Mouse (Mus musculus): Measurements from ENCODE around the gene Baiap2l1. TPM values are rescaled to one million over a fixed set of nuclear protein-coding genes. Genes with fewer than 3 reads are reported as not detected.

Gene Baiap2l1
- total RNA-seq, 2 experiments from 2014 or later, result 0.13 to 0.53 TPM

GRCm38 (mm10) chr5:144276898-144277630, 80.8 kb downstream of the Baiap2l1 start:
- TF ChIP-seq CTCF (IDR thresholded peaks at IDR 0.05), result no peak
- no peak for DNase-seq
- H3K4me3 ChIP-seq, result no peak overlapping the region
- intact Hi-C loops (cut with DNase I), result loop anchor here (1.0 kb wide), 1 partner anchor 21 kb away; no protein-coding TSS in a partner anchor
- H3K27ac ChIP-seq, result no peak overlapping the region

- TF ChIP-seq CTCF (IDR thresholded peaks at IDR 0.05), result no peak
- Histone ChIP-seq H3K27ac (peak overlapping the region; percentile 25; the same call in 1 of the 2 replicates), H3K4me3 (peak overlapping the region; percentile 23; the same call in 1 of the 2 replicates)
- intact Hi-C loops (cut with DNase I), result no loop called here
- peak; percentile 37 for DNase-seq
These were observed 83.0 kb downstream of the Baiap2l1 start for GRCm38 (mm10) chr5:144274904-144275303.

- Histone ChIP-seq H3K27ac (no peak overlapping the region), H3K4me3 (no peak overlapping the region)
- no peak for DNase-seq
- intact Hi-C loops (cut with DNase I), result no loop called here
- no peak for TF ChIP-seq CTCF (IDR thresholded peaks at IDR 0.05)
These were observed 86.1 kb downstream of the Baiap2l1 start for GRCm38 (mm10) chr5:144271772-144272171.

- no peak for TF ChIP-seq CTCF (IDR thresholded peaks at IDR 0.05)
- Histone ChIP-seq H3K27ac (no peak overlapping the region), H3K4me3 (no peak overlapping the region)
- DNase-seq, result no peak
- intact Hi-C loops (cut with DNase I), result no loop called here
These were observed 86.8 kb downstream of the Baiap2l1 start for GRCm38 (mm10) chr5:144271118-144271517.

GRCm38 (mm10) chr5:144270420-144270819, 87.5 kb downstream of the Baiap2l1 start:
- intact Hi-C loops (cut with DNase I), result no loop called here
- TF ChIP-seq CTCF (IDR thresholded peaks at IDR 0.05), result no peak
- Histone ChIP-seq H3K27ac (no peak overlapping the region), H3K4me3 (no peak overlapping the region)
- DNase-seq, result no peak

GRCm38 (mm10) chr5:144269926-144270325, 88.0 kb downstream of the Baiap2l1 start:
- no peak for DNase-seq
- Histone ChIP-seq H3K27ac (no peak overlapping the region), H3K4me3 (no peak overlapping the region)
- intact Hi-C loops (cut with DNase I), result loop anchor here (5.0 kb wide), 1 partner anchor 112 kb away; no protein-coding TSS in a partner anchor
- no peak for TF ChIP-seq CTCF (IDR thresholded peaks at IDR 0.05)

GRCm38 (mm10) chr5:144267535-144268241, 90.2 kb downstream of the Baiap2l1 start:
- Histone ChIP-seq H3K4me3 (no peak overlapping the region), H3K27ac (no peak overlapping the region)
- TF ChIP-seq CTCF (IDR thresholded peaks at IDR 0.05), result peak; percentile 58
- DNase-seq, result peak; percentile 56
- intact Hi-C loops (cut with DNase I), result loop anchor here (5.0 kb wide), 1 partner anchor 115 kb away; no protein-coding TSS in a partner anchor

- Histone ChIP-seq H3K27ac (no peak overlapping the region), H3K4me3 (no peak overlapping the region)
- intact Hi-C loops (cut with DNase I), result no loop called here
- DNase-seq, result no peak
- TF ChIP-seq CTCF (IDR thresholded peaks at IDR 0.05), result no peak
These were observed 94.4 kb downstream of the Baiap2l1 start for GRCm38 (mm10) chr5:144263496-144263895.

GRCm38 (mm10) chr5:144263082-144263481, 94.8 kb downstream of the Baiap2l1 start:
- H3K4me3 ChIP-seq, result no peak overlapping the region
- intact Hi-C loops (cut with DNase I), result no loop called here
- DNase-seq, result no peak
- no peak for TF ChIP-seq CTCF (IDR thresholded peaks at IDR 0.05)
- H3K27ac ChIP-seq, result no peak overlapping the region

- no peak for DNase-seq
- TF ChIP-seq CTCF (IDR thresholded peaks at IDR 0.05), result no peak
- no peak overlapping the region for H3K27ac ChIP-seq
- intact Hi-C loops (cut with DNase I), result no loop called here
- no peak overlapping the region for H3K4me3 ChIP-seq
These were observed 96.1 kb downstream of the Baiap2l1 start for GRCm38 (mm10) chr5:144261829-144262228.

GRCm38 (mm10) chr5:144261309-144261708, 96.6 kb downstream of the Baiap2l1 start:
- no peak for DNase-seq
- Histone ChIP-seq H3K4me3 (no peak overlapping the region), H3K27ac (no peak overlapping the region)
- intact Hi-C loops (cut with DNase I), result no loop called here
- TF ChIP-seq CTCF (IDR thresholded peaks at IDR 0.05), result no peak

- intact Hi-C loops (cut with DNase I), result no loop called here
- no peak for DNase-seq
- no peak for TF ChIP-seq CTCF (IDR thresholded peaks at IDR 0.05)
- Histone ChIP-seq H3K27ac (no peak overlapping the region; the same call in 1 of the 2 replicates), H3K4me3 (no peak overlapping the region)
These were observed 97.4 kb downstream of the Baiap2l1 start for GRCm38 (mm10) chr5:144260464-144260863.

GRCm38 (mm10) chr5:144259228-144259627, 98.7 kb downstream of the Baiap2l1 start:
- peak overlapping the region; percentile 87 for H3K4me3 ChIP-seq
- intact Hi-C loops (cut with DNase I), result loop anchor here (5.0 kb wide), 2 partner anchors 52 to 98 kb away; partner anchors contain the start of gene Baiap2l1

More at GRCm38 (mm10) chr5:144259228-144259627, 98.7 kb downstream of the Baiap2l1 start:
- H3K27ac ChIP-seq, result peak overlapping the region; percentile 93; the same call in 1 of the 2 replicates
- no peak for DNase-seq
- no peak for TF ChIP-seq CTCF (IDR thresholded peaks at IDR 0.05)
